Mouse (Mus musculus) ES-E14 (cell line): ENCODE data around the gene Emsy. TPM values are rescaled to one million over a fixed set of nuclear protein-coding genes. Genes with fewer than 3 reads are reported as not detected.

Source experiments
- DNase-seq: peaks from one replicate; pipeline ENCODE4 v3.0.0-alpha.2; 2013; ENCODE audit warnings: low read depth, low spot score
- H3K27ac ChIP-seq: 2 replicates; pipeline ENCODE4 v1.5.1; 2012; ENCODE audit warnings: low read depth, mild to moderate bottlenecking, low read length, moderate library complexity, mixed read lengths; ENCODE audit not compliant: poor library complexity, insufficient read depth, severe bottlenecking
- H3K36me3 ChIP-seq: 2 replicates; pipeline ENCODE4 v1.6.1; 2012; ENCODE audit warnings: mild to moderate bottlenecking, low read length, moderate library complexity, mixed read lengths; ENCODE audit not compliant: control insufficient read depth, poor library complexity, insufficient read depth, severe bottlenecking
- H3K4me1 ChIP-seq, 2 experiments: fragments of 150-350 bp in 1 of 2; sonication (generic) in 1 of 2; 2 replicates each; pipeline ENCODE4 v1.6.1; 2012; ENCODE audit warnings: low read length in 2 of 2, mild to moderate bottlenecking in 1 of 2, mixed read lengths in 1 of 2; ENCODE audit not compliant: control insufficient read depth in 2 of 2, insufficient read depth in 2 of 2, poor library complexity in 1 of 2
- H3K4me3 ChIP-seq, 2 experiments: fragments of 150-350 bp in 1 of 2; sonication (generic) in 1 of 2; 2 replicates each; pipeline ENCODE4 v1.5.1; 2012; ENCODE audit warnings: low read length in 2 of 2, low read depth in 1 of 2, mild to moderate bottlenecking in 1 of 2, mixed read lengths in 1 of 2; ENCODE audit not compliant: insufficient read depth in 1 of 2, poor library complexity in 1 of 2, severe bottlenecking in 1 of 2
- H3K9ac ChIP-seq: 2 replicates; pipeline ENCODE4 v1.6.1; 2012; ENCODE audit warnings: low read depth, mild to moderate bottlenecking, low read length, mixed read lengths; ENCODE audit not compliant: poor library complexity, insufficient read depth, severe bottlenecking
- H3K9me3 ChIP-seq: fragments of 150-350 bp; sonication (generic); 2 replicates; pipeline ENCODE4 v1.6.1; 2012; ENCODE audit warnings: low read depth, mild to moderate bottlenecking, low read length; ENCODE audit not compliant: control insufficient read depth, insufficient read depth
- CHD2 ChIP-seq: IDR thresholded peaks from 2 replicates; pipeline ENCODE4 v1.6.1; 2014; ENCODE audit warnings: mild to moderate bottlenecking, low read depth, low read length, inconsistent platforms
- HCFC1 ChIP-seq: IDR thresholded peaks from 2 replicates; pipeline ENCODE4 v1.6.1; 2012; ENCODE audit warnings: low read length, inconsistent platforms, borderline replicate concordance; ENCODE audit not compliant: insufficient read depth
- MAFK ChIP-seq: IDR thresholded peaks from 2 replicates; pipeline ENCODE4 v1.6.1; 2014; ENCODE audit warnings: mild to moderate bottlenecking, low read depth, low read length, inconsistent platforms; ENCODE audit not compliant: insufficient read depth
- ZC3H11A ChIP-seq: IDR thresholded peaks from 2 replicates; pipeline ENCODE4 v1.6.1; 2012; ENCODE audit warnings: low read depth, mild to moderate bottlenecking, inconsistent platforms, low read length, borderline replicate concordance
- ZNF384 ChIP-seq: IDR thresholded peaks from 2 replicates; pipeline ENCODE4 v1.6.1; 2012; ENCODE audit warnings: low read depth, low read length, inconsistent platforms
- in situ Hi-C, 2 experiments: fragments of 600-800 bp; cut with MboI; formaldehyde crosslinking; loops; one replicate each; pipeline ENCODE4 v1.15.1; 2025; ENCODE audit warnings: low sequenced_read_pairs in 2 of 2, inconsistent platforms in 1 of 2; ENCODE audit not compliant: unreplicated experiment in 2 of 2
- total RNA-seq: library from RNA; depleted of rRNA; stranded (reverse); fragments of 300-350 nt; gene quantifications from 2 replicates; pipeline ENCODE4 v1.2.3, GENCODE M21; 2012

Emsy gene
- total RNA-seq, 1 experiment, result 25.5 TPM

GRCm38 (mm10) chr7:98567056-98567455 lies 89.5 kb downstream of the Emsy start:
- Histone ChIP-seq H3K9me3 (no peaks in the 10 kb centered on the region), H3K9ac (no peak overlapping the region), H3K36me3 (no peaks in the 10 kb centered on the region), H3K4me1 (peaks cover 2 to 3% of the 10 kb centered on the region in 2 experiments; a peak in 3 of 4 replicates), H3K4me3 (0 out of 4 replicates have a peak overlapping the region, but pooled peaks of 1 of the 2 experiments have one; percentile 1), H3K27ac (no peak overlapping the region)
- TF ChIP-seq ZC3H11A (no peak), MAFK (peak; percentile 97)
- in situ Hi-C loops, result no loop called here
- DNase-seq, result no peak

GRCm38 (mm10) chr7:98564607-98565364 lies 91.8 kb downstream of the Emsy start:
- H3K4me1 ChIP-seq, result peaks cover 3 to 11% of the 10 kb centered on the region in 2 experiments; a peak in 3 of 4 replicates
- no peak overlapping the region for H3K9ac ChIP-seq
- no peak for TF ChIP-seq ZNF384
- TF ChIP-seq ZC3H11A, result no peak
- TF ChIP-seq CHD2, result no peak
- no peak for TF ChIP-seq MAFK
- TF ChIP-seq HCFC1, result no peak
- H3K36me3 ChIP-seq, result no peaks in the 10 kb centered on the region
- no peak overlapping the region for H3K4me3 ChIP-seq
- H3K27ac ChIP-seq, result no peak overlapping the region
- no peaks in the 10 kb centered on the region for H3K9me3 ChIP-seq
- no peak for DNase-seq
- in situ Hi-C loops, result no loop called here

GRCm38 (mm10) chr7:98563991-98564390 lies 92.6 kb downstream of the Emsy start:
- in situ Hi-C loops, result no loop called here
- Histone ChIP-seq H3K36me3 (no peaks in the 10 kb centered on the region), H3K4me1 (peaks cover 3 to 11% of the 10 kb centered on the region in 2 experiments; a peak in 3 of 4 replicates), H3K4me3 (no peak overlapping the region), H3K9me3 (no peaks in the 10 kb centered on the region), H3K27ac (no peak overlapping the region), H3K9ac (no peak overlapping the region)
- TF ChIP-seq HCFC1 (no peak), ZNF384 (no peak), MAFK (no peak), ZC3H11A (no peak), CHD2 (no peak)
- DNase-seq, result no peak

- no peak overlapping the region for H3K4me3 ChIP-seq
- H3K27ac ChIP-seq, result no peak overlapping the region
- no peaks in the 10 kb centered on the region for H3K36me3 ChIP-seq
- no peak overlapping the region for H3K9ac ChIP-seq
- in situ Hi-C loops, result no loop called here
- no peak for DNase-seq
- no peaks in the 10 kb centered on the region for H3K9me3 ChIP-seq
- TF ChIP-seq MAFK (no peak), CHD2 (no peak), ZNF384 (no peak), ZC3H11A (no peak), HCFC1 (no peak)
- H3K4me1 ChIP-seq, result peaks cover 3 to 11% of the 10 kb centered on the region in 2 experiments; a peak in 3 of 4 replicates
These were observed 93.6 kb downstream of the Emsy start for GRCm38 (mm10) chr7:98562966-98563365.
